Mouse (Mus musculus): ENCODE measurements around the gene Jam2. TPM values are rescaled to one million over a fixed set of nuclear protein-coding genes. Genes with fewer than 3 reads are reported as not detected.
A peak's percentile ranks its signal among the peaks of the same experiment; 100 is the strongest.

Gene Jam2
- polyA plus RNA-seq, 1 experiment from 2014 or later: 1.7 TPM

GRCm38 (mm10) chr16:84769619-84770464, 4.1 kb upstream of the Jam2 start:
- no peak for DNase-seq (ENCODE audit: low spot score)
- 81% methylated on average over 19 of the region's 19 CpGs for WGBS

GRCm38 (mm10) chr16:84770891-84771290, 3.0 kb upstream of the Jam2 start:
- H3K9me3 ChIP-seq (ENCODE audit: control insufficient read depth, low read length): no peaks in the 10 kb centered on the region
- H3K4me3 ChIP-seq (ENCODE audit: low read depth, low read length): no peak overlapping the region
- H3K4me2 ChIP-seq: no peak overlapping the region
- no peaks in the 10 kb centered on the region for H3K36me3 ChIP-seq (ENCODE audit: control insufficient read depth, insufficient read depth, low read length)
- 66% methylated on average over 7 of the region's 7 CpGs for WGBS
- peaks cover 29% of the 10 kb centered on the region for H3K27me3 ChIP-seq (replicated peaks; ENCODE audit: control insufficient read depth, insufficient read depth, low read length)
- H3K9ac ChIP-seq (ENCODE audit: low read depth, low read length): no peak overlapping the region
- ATAC-seq (replicated peaks; ENCODE audit: low FRiP score) (no peak), DNase-seq (ENCODE audit: low spot score) (no peak)
- H3K27ac ChIP-seq (ENCODE audit: low read depth, low read length): no peak overlapping the region
- H3K4me1 ChIP-seq (replicated peaks; ENCODE audit: control insufficient read depth, insufficient read depth, low read length): no peaks in the 10 kb centered on the region

More at GRCm38 (mm10) chr16:84769619-84770464, 4.1 kb upstream of the Jam2 start:
- ATAC-seq (replicated peaks; ENCODE audit: low FRiP score): no peak
- Histone ChIP-seq H3K4me2 (no peak overlapping the region), H3K27me3 (replicated peaks; ENCODE audit: control insufficient read depth, insufficient read depth, low read length) (peaks cover 19% of the 10 kb centered on the region), H3K27ac (ENCODE audit: low read depth, low read length) (no peak overlapping the region), H3K9me3 (ENCODE audit: control insufficient read depth, low read length) (no peaks in the 10 kb centered on the region), H3K36me3 (ENCODE audit: control insufficient read depth, insufficient read depth, low read length) (no peaks in the 10 kb centered on the region), H3K4me3 (ENCODE audit: low read depth, low read length) (no peak overlapping the region), H3K9ac (ENCODE audit: low read depth, low read length) (no peak overlapping the region), H3K4me1 (replicated peaks; ENCODE audit: control insufficient read depth, insufficient read depth, low read length) (no peaks in the 10 kb centered on the region)

GRCm38 (mm10) chr16:84771461-84771860, 2.5 kb upstream of the Jam2 start:
- Histone ChIP-seq H3K9me3 (ENCODE audit: control insufficient read depth, low read length) (no peaks in the 10 kb centered on the region), H3K4me3 (ENCODE audit: low read depth, low read length) (no peak overlapping the region), H3K27ac (ENCODE audit: low read depth, low read length) (no peak overlapping the region), H3K36me3 (ENCODE audit: control insufficient read depth, insufficient read depth, low read length) (no peaks in the 10 kb centered on the region), H3K9ac (ENCODE audit: low read depth, low read length) (no peak overlapping the region), H3K4me1 (replicated peaks; ENCODE audit: control insufficient read depth, insufficient read depth, low read length) (no peaks in the 10 kb centered on the region), H3K4me2 (no peak overlapping the region), H3K27me3 (replicated peaks; ENCODE audit: control insufficient read depth, insufficient read depth, low read length) (peaks cover 35% of the 10 kb centered on the region)
- DNase-seq (ENCODE audit: low spot score) (no peak), ATAC-seq (replicated peaks; ENCODE audit: low FRiP score) (no peak)
- WGBS: 88% methylated on average over 2 of the region's 2 CpGs

- ATAC-seq (replicated peaks; ENCODE audit: low FRiP score): no peak
- WGBS: 37% methylated on average over 8 of the region's 8 CpGs
- no peak for DNase-seq (ENCODE audit: low spot score)
- no peak overlapping the region; the same call in 1 of the 2 replicates for H3K4me2 ChIP-seq
- H3K4me1 ChIP-seq (replicated peaks; ENCODE audit: control insufficient read depth, insufficient read depth, low read length): no peaks in the 10 kb centered on the region
- no peak overlapping the region for H3K4me3 ChIP-seq (ENCODE audit: low read depth, low read length)
- peaks cover 37% of the 10 kb centered on the region for H3K27me3 ChIP-seq (replicated peaks; ENCODE audit: control insufficient read depth, insufficient read depth, low read length)
- no peak overlapping the region for H3K27ac ChIP-seq (ENCODE audit: low read depth, low read length)
- no peaks in the 10 kb centered on the region for H3K9me3 ChIP-seq (ENCODE audit: control insufficient read depth, low read length)
- H3K9ac ChIP-seq (ENCODE audit: low read depth, low read length): no peak overlapping the region
- H3K36me3 ChIP-seq (ENCODE audit: control insufficient read depth, insufficient read depth, low read length): no peaks in the 10 kb centered on the region
Measured at GRCm38 (mm10) chr16:84772496-84773267, 1.2 kb upstream of the Jam2 start.

- no peak for DNase-seq (ENCODE audit: low spot score)
- peak overlapping the region; percentile 91 for H3K4me2 ChIP-seq
- H3K4me3 ChIP-seq (ENCODE audit: low read depth, low read length): peak overlapping the region; percentile 54
- no peaks in the 10 kb centered on the region for H3K36me3 ChIP-seq (ENCODE audit: control insufficient read depth, insufficient read depth, low read length)
- WGBS: 6% methylated on average over 15 of the region's 15 CpGs
- H3K4me1 ChIP-seq (replicated peaks; ENCODE audit: control insufficient read depth, insufficient read depth, low read length): no peaks in the 10 kb centered on the region
- no peaks in the 10 kb centered on the region for H3K9me3 ChIP-seq (ENCODE audit: control insufficient read depth, low read length)
- peaks cover 37% of the 10 kb centered on the region for H3K27me3 ChIP-seq (replicated peaks; ENCODE audit: control insufficient read depth, insufficient read depth, low read length)
- no peak overlapping the region for H3K9ac ChIP-seq (ENCODE audit: low read depth, low read length)
- ATAC-seq (replicated peaks; ENCODE audit: low FRiP score): no peak
- H3K27ac ChIP-seq (ENCODE audit: low read depth, low read length): no peak overlapping the region
Measured at GRCm38 (mm10) chr16:84773268-84773861, 558 bp upstream of the Jam2 start.

GRCm38 (mm10) chr16:84774761-84775231, 873 bp downstream of the Jam2 start:
- no peak for ATAC-seq (replicated peaks; ENCODE audit: low FRiP score)
- peak; percentile 46 for DNase-seq (ENCODE audit: low spot score)
- H3K4me1 ChIP-seq (replicated peaks; ENCODE audit: control insufficient read depth, insufficient read depth, low read length): no peaks in the 10 kb centered on the region
- 4% methylated on average over 23 of the region's 23 CpGs for WGBS
- peak overlapping the region; percentile 54 for H3K4me3 ChIP-seq (ENCODE audit: low read depth, low read length)
- no peak overlapping the region; the same call in 1 of the 2 replicates for H3K9ac ChIP-seq (ENCODE audit: low read depth, low read length)
- no peak overlapping the region for H3K27ac ChIP-seq (ENCODE audit: low read depth, low read length)
- peaks cover 37% of the 10 kb centered on the region for H3K27me3 ChIP-seq (replicated peaks; ENCODE audit: control insufficient read depth, insufficient read depth, low read length)
- no peaks in the 10 kb centered on the region for H3K36me3 ChIP-seq (ENCODE audit: control insufficient read depth, insufficient read depth, low read length)
- peak overlapping the region; percentile 91 for H3K4me2 ChIP-seq
- H3K9me3 ChIP-seq (ENCODE audit: control insufficient read depth, low read length): no peaks in the 10 kb centered on the region

- ATAC-seq (replicated peaks; ENCODE audit: low FRiP score): no peak
- Histone ChIP-seq H3K9ac (ENCODE audit: low read depth, low read length) (no peak overlapping the region), H3K4me3 (ENCODE audit: low read depth, low read length) (no peak overlapping the region)
Measured at GRCm38 (mm10) chr16:84775356-84775755, 1.4 kb downstream of the Jam2 start.

GRCm38 (mm10) chr16:84776089-84776784, 2.3 kb downstream of the Jam2 start:
- no peaks in the 10 kb centered on the region for H3K4me1 ChIP-seq (replicated peaks; ENCODE audit: control insufficient read depth, insufficient read depth, low read length)
- H3K4me3 ChIP-seq (ENCODE audit: low read depth, low read length): no peak overlapping the region
- H3K27ac ChIP-seq (ENCODE audit: low read depth, low read length): no peak overlapping the region
- H3K27me3 ChIP-seq (replicated peaks; ENCODE audit: control insufficient read depth, insufficient read depth, low read length): peaks cover 37% of the 10 kb centered on the region
- H3K9me3 ChIP-seq (ENCODE audit: control insufficient read depth, low read length): no peaks in the 10 kb centered on the region
- H3K4me2 ChIP-seq: no peak overlapping the region
- H3K9ac ChIP-seq (ENCODE audit: low read depth, low read length): no peak overlapping the region
- ATAC-seq (replicated peaks; ENCODE audit: low FRiP score) (no peak), DNase-seq (ENCODE audit: low spot score) (no peak)
- no peaks in the 10 kb centered on the region for H3K36me3 ChIP-seq (ENCODE audit: control insufficient read depth, insufficient read depth, low read length)
- WGBS: 53% methylated on average over 7 of the region's 7 CpGs

More at GRCm38 (mm10) chr16:84775356-84775755, 1.4 kb downstream of the Jam2 start:
- peaks cover 37% of the 10 kb centered on the region for H3K27me3 ChIP-seq (replicated peaks; ENCODE audit: control insufficient read depth, insufficient read depth, low read length)
- no peaks in the 10 kb centered on the region for H3K9me3 ChIP-seq (ENCODE audit: control insufficient read depth, low read length)
- no peak overlapping the region; the same call in 1 of the 2 replicates for H3K4me2 ChIP-seq
- H3K36me3 ChIP-seq (ENCODE audit: control insufficient read depth, insufficient read depth, low read length): no peaks in the 10 kb centered on the region
- no peak overlapping the region for H3K27ac ChIP-seq (ENCODE audit: low read depth, low read length)
- H3K4me1 ChIP-seq (replicated peaks; ENCODE audit: control insufficient read depth, insufficient read depth, low read length): no peaks in the 10 kb centered on the region
- 40% methylated on average over 11 of the region's 11 CpGs for WGBS
- DNase-seq (ENCODE audit: low spot score): no peak
